Mouse (Mus musculus): ENCODE measurements around the gene Krt82.
"Not testable (repeated sequence)": the region's sequence is repeated elsewhere in the genome, so short reads cannot be mapped to it uniquely, and the experiment has no call there.

Gene Krt82

DNA sequence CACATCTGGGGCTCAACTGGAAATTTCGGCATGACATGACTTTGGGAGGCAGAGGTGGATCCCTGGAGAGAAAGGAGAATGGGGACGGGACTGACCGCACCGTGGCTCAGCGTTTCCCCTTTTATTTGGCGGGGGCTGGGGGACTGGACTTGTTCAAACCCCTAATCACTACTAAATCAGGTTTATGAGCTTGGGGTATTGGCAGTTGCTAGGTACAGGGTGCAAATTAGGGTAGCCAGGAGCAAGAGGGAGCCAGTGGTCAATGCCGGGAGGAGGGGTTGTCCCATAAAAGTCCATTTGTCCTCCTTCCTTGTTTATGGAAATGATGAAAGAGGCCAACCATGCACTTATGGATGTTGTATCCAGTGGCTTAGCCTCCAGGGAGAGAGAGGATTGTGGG is at the start of gene Krt82:
Krt82 (minus strand) TSS at position 101 of the 400 bp plus-strand sequence.
- DNase-seq, result peak; percentile 68

- no peak for DNase-seq
Observed at GRCm38 (mm10) chr15:101599123-101599522, 48.7 kb upstream of the Krt82 start.

GRCm38 (mm10) chr15:101588216-101588615 is 37.7 kb upstream of the Krt82 start:
- peak; percentile 66 for DNase-seq

DNA sequence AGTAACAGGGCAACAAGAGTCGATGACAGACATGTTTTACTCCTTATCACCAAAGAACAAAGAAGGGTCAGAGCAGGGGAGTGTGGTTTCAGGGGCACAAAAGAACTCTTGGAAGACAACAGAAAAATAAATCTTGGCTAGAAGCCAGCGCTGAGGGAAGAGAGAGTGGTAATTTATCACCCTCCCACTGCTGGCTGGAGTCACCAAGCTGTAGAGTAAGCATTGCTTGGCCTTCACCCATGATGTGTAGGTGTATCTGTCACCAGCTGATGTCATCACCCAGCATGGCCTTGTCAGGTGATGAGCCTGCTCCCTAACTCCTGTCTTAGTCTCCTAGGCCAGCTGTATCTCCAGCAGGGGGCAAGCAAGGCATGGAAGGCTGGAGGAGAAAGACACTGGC is 34.0 kb upstream of the Krt82 start:
- DNase-seq, result peak; percentile 55

DNA sequence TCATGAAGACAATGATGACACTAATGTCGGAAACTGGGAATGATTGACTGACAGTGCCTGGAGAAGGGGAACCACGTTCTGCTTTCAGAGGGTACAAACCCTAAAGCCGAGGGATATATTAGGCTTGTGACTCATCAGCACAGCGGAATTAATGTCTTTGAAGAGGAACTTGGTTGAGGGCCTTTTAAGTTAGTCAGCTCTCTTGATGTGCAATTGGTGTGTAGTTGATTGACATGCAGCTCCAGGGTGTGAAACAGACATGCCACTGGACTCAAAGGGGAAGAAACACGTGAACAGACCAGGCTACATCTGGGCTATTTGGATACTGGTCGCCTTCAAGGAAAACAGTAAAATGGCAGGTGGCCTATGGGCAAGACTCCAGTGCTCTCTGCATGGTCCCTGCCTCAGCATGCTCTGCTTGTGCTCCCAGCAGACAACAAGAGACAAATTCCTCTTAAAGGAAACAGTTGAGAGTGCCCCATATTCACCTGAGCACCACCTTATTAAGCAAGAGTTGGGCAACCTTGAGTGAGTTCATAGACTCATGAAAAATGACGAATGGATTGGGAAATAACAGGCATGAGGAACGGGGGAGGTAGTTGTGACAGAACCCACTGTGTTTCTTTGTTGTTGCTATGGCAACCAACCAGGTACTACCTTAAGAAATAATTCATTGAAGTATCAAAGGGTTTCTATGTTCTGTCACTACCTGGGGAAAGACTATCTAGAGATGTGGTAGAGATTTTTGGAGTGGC is 32.9 kb upstream of the Krt82 start:
- peak; percentile 94 for DNase-seq

- peak; percentile 17 for DNase-seq
Observed at GRCm38 (mm10) chr15:101581701-101582100, 31.2 kb upstream of the Krt82 start.

DNA sequence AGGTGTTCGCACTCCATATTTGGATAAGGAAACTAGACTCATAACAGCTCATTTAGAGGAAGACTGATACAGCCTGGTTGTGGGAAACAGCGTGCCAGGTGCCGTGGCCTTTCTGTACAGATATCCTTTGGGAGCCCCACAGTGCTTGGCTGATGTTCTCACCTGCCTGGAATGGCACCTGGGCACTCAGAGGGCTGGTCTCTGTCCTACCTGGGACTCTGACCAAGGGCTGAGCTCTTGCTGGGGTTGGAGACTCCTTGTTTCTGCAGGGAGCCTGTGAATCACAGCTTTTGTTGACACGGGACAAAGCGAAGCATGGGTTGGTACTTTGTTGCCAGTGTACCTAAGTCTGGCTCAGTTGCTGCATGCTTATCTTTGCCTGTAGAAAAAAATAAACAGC is 25.0 kb upstream of the Krt82 start:
- DNase-seq, result peak; percentile 61

DNA sequence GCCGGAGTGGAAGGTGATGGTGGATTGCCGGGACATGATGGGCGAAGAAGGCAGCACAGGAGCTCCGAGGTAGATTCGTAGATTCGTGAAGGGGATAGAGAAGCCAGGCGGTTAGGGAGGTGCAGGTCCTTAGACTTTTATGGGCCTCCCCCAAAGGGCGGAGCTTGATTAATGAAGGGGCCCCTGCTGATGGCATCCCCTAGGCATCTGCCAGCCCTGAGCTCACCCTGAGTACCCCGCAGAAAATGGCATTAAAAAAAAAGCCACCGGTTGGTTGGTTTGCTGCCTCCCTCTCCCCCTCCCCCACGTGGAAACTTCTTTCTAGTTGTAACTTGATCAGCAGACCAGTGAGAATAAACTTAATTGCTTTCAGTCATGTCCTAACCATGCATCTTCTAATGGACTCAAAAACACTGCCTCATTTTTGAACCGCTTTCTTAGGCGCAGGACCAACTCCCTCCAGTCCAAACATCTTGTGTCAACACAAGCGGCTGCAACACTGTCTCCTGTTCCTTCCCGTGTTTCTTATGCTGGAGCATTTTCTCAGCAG is 23.4 kb upstream of the Krt82 start, which contains the start of gene Krt75:
Krt75 (minus strand) TSS at position 109 of the 550 bp plus-strand sequence.
- DNase-seq, result no peak

- no peak for DNase-seq
Observed at GRCm38 (mm10) chr15:101567780-101568179, 17.3 kb upstream of the Krt82 start.

DNA sequence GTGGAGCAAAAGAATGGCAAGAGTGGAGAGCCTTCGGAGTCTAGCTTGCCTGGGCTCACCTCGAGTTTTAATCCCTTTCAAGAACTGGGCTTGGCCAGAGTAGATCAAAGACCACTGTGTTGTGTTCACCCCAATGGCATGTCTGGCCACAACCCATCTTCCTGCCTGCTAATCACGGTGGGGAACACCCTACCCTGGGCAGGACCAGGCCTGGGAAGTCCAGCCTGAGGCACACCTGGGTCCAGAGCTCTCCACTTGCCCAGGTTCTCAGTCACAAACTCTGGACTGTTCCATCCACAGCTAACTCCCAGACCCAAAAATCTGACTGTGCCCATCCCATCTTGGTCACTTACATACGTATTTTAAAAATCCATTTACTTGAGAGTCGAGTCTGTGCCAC is 12.4 kb upstream of the Krt82 start, which contains the start of gene Krt90:
Krt90 (minus strand) TSS at position 101 of the 400 bp plus-strand sequence.
- DNase-seq, result no peak

DNA sequence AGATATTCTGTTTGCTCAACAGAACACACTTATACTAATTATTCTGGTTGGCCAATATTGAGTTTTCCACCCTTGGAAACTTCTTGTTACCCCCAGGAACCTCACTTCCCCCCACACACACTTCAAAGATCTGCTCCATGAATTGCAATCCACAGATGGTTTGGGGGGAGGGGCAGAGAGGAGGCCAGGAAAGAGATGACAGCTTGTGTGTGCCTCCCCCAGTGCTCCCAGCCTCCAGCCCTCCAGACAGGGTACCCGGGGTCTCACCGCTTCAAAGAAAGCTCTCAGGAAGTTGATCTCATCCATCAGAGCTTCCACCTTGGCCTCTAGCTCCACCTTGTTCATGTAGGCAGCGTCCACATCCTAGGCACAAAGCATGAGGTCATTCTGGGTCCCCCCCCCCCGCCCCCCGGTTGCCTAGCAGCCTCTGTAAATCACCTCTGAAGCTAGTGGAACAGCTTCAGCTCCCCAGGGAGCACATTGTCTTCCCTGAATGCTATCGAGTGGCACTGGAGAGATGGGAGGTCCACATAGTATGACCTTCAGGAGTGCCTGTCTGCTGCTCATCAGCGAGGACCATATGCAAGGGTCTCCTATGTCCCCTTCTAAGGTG is 7.7 kb upstream of the Krt82 start:
- DNase-seq, result no peak

DNA sequence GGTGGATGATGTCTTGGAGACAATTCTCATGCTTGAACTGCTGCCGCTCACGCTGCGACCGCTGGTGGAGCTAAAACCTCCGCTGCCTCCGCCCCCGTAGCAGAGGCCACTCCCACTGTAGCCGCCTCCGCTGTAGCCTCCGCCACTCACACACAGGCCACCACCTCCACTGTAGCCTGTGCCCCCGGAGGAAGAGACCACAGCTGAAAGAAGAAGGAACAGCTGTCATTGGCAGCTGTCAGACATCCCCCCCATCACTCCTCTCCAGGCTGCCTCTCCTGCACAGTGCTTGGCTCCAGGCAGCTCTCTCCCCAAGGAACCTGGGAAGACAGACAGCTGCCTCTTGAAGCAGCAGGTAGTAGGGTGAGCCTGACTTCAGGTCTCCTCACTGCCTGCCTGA is 2.7 kb upstream of the Krt82 start:
- DNase-seq, result no peak

DNA sequence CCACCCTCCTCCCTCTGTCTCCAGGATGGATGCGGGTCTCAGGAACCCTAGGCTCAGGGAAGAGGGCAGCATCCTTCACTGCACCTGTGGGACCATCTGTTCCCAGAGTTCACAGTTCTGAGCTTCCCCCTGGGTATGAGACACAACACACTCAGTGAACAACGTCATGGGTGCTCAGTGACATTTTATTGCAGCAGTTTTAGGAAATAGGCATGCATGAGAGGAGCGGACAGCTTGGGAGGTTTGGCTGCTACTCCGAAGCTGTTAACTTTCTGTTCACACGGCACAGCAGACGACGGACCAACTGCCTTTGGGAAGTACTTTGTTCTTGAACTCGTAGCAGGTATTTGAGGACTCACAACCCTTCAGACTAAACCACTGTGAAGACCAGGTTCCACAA is 1.7 kb upstream of the Krt82 start:
- DNase-seq, result no peak

- peak; percentile 77 for DNase-seq
Observed at GRCm38 (mm10) chr15:101544478-101544877, 6.0 kb downstream of the Krt82 start.

- DNase-seq, result peak; percentile 79
Observed at GRCm38 (mm10) chr15:101542543-101542942, 7.9 kb downstream of the Krt82 start.

GRCm38 (mm10) chr15:101538580-101538900 is 11.9 kb downstream of the Krt82 start:
- DNase-seq, result no peak

GRCm38 (mm10) chr15:101537864-101538579 is 12.4 kb downstream of the Krt82 start:
- peak; percentile 81 for DNase-seq

DNA sequence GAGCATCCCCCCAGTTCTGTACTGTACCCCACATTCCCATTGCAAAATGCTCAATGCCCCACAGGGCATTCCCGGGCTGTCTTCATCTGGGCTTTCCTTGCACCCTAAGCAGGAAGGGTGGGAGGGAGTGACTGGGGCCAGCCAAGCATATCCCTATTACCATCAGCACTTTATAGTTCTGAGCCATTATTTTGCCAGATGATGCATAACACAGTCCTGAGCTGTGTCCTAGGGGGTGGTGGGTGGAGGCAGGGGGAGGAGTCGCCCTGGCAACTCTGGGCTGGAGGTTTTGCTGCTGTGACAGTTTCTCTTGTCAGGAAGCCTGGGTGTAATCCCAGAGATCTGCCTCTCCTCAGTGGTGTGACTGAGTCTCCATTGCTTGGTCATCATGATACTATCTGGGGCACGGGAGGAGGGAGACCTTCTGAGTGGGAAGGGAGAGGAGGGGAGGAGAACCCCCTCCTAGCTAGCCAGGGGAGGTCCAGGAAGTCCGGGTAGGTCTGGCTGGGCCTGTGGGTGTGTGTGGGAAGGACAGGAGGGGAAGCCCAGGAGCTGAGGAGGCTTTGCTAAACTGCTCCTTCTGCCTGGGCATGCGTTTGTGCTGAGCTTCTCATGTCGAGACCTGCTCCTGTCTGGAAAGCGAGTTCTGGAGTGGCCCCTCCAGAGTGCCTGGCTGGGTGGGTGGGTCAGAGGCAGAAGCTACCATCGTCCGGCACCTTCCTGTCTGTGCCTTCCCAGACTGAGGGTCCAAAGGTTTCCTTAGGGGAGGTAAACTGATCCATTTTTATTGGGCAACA is 14.2 kb downstream of the Krt82 start:
- DNase-seq, result no peak

GRCm38 (mm10) chr15:101532720-101533119 is 17.7 kb downstream of the Krt82 start, which contains the start of gene Krt84:
TSS of gene Krt84 (minus strand) at chr15:101532820.
- DNase-seq, result no peak

DNA sequence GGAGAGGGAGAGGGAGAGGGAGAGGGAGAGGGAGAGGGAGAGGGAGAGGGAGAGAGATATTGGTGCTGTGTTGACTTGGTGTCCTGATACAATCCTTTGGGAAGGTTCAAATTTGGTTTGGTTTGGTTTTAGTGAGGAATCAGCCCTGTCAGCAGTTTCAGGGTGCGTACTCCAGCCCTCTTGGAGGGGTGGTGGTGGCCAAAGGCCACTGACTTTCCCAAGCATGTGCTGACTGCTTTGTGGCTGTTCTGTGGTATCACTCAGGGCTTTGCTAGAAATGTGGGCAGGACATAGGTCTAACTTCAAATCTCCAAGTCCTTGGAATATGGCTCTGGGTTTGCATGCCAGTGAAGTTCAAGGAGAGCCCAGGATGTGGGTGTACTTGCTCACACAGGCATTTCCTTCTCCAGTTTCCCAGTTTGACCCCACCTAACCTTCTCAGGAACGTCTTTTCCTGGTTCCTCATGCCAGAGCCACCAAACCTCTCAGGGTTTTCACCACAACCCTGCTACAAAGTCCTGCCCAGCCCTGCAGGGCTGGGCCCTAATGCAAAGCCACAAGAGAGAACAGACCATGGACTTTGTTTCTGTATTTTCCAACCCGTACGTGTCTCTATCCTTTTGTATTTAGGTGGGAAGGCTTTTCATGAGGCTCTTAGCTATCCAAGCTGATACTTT is 27.8 kb downstream of the Krt82 start:
- DNase-seq, result no peak

GRCm38 (mm10) chr15:101519792-101520191 is 30.7 kb downstream of the Krt82 start:
- no peak for DNase-seq

DNA sequence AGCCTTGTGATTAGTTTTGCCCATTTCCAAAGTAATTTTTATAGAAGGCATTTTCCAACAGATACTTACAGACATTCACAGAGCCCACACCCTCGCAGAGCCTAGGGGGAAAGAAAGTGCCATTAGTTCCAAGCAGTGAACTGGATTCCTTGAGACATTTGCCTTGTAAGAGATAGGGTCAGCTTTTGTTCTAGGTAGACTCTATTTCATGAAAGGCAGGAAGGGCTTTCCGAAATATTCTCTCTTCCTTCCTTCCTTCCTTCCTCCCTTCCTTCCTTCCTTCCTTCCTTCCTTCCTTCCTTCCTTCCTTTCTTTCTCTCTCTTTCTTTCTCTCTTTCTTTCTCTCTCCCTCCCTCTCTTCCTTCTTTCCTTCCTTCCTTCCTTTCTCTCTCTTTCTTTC is 33.3 kb downstream of the Krt82 start, which contains the start of gene Gm49425:
Gm49425 (minus strand) TSS at position 101 of the 400 bp plus-strand sequence.
- not testable (repeated sequence) for DNase-seq

All from heart, adult 11 months (tissue).